Mouse (Mus musculus): ENCODE results near the gene Tox2. TPM values are rescaled to one million over a fixed set of nuclear protein-coding genes. Genes with fewer than 3 reads are reported as not detected.

The Tox2 gene
- total RNA-seq, 2 experiments from 2014 or later, result 0.20 TPM; not detected in 1

DNA sequence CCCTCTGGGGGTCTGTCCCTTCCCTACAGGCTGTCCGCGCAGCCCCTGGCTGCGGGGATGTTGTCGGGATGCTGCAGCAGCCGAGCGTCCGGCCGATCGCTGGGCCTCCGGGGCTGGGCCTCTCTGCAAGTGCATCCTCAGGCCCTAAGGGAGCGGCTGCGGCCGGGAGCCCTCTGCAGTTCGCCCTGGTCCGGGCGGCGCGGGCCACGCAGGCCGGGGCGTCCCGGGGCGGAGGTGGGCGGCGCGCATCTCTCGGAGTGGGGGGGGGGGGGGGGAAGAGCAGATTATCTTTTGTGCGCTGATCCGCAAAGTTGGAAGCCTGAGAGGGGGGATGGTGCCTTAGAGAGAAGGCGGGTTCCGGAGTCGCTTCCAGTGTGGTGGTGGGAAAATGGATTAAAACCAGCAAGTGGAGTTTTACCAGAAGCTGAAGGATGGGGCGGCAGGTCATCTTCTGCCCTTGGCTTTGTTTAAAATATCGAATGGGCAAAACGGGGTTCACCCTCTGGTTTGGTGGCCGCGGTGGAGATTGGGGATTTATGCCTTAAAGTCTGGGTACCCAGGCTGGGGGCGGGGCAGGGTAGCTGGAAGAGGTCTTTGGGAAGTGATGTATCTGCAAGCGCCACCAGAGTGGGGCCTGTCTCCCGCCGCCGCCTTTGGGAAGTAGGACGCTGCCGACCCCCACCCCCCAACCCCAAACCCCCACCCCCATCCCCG lies 1.8 kb downstream of the Tox2 start:
- DNase-seq, result no peak
- intact Hi-C loops (cut with DNase I), result loop anchor here (5.0 kb wide), 1 partner anchor 128 kb away; no protein-coding TSS in a partner anchor

GRCm38 (mm10) chr2:163205262-163205647 lies 2.3 kb downstream of the Tox2 start:
- intact Hi-C loops (cut with DNase I), result loop anchor here (5.0 kb wide), 1 partner anchor 127 kb away; no protein-coding TSS in a partner anchor
- no peak for DNase-seq

GRCm38 (mm10) chr2:163205737-163206490 lies 3.0 kb downstream of the Tox2 start:
- DNase-seq, result no peak
- intact Hi-C loops (cut with DNase I), result loop anchor here (5.0 kb wide), 1 partner anchor 126 kb away; no protein-coding TSS in a partner anchor

GRCm38 (mm10) chr2:163207315-163207714 lies 4.4 kb downstream of the Tox2 start:
- DNase-seq, result no peak
- intact Hi-C loops (cut with DNase I), result loop anchor here (5.0 kb wide), 1 partner anchor 125 kb away; no protein-coding TSS in a partner anchor

DNA sequence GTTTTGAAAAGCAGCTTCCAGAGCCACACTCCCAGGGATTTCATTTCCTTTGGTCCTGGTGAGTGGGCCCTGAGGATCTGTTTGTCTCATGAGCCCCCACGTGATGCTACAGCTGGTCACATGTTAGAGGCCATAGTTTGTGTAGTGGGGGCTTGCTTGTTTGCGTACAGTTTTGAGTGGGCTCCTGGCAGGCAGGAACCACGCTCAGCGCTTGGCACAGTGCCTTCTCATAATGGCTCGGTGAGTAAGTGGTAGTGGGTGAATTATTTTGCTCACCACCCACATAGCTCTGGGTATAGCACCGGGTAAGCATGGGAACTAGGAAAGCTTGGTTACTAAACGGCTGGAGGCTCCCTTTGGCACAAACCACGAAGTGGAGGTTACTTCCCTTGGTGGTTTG lies 6.2 kb downstream of the Tox2 start:
- DNase-seq, result no peak
- intact Hi-C loops (cut with DNase I), result loop anchor here (5.0 kb wide), 1 partner anchor 123 kb away; no protein-coding TSS in a partner anchor

DNA sequence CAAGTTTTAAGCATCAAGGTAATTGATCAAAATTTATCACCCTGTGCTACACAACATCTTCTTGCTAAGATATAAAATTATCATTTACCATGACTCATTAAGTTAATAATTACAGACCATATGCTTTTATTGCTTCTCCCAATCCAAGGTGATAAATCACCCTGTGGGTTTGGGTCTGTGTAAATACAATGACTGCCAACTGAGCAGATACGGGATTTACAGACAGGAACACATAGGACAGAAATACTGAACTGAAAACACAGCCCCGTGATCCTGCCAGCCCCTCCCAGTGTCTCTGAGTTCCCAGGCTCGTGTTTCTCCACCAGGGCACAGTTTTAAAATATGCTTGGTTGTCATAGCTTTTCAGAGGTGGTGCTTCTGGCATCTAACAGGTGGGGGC lies 10.2 kb downstream of the Tox2 start:
- intact Hi-C loops (cut with DNase I), result no loop called here
- no peak for DNase-seq

- intact Hi-C loops (cut with DNase I), result no loop called here
- no peak for DNase-seq
Observed at GRCm38 (mm10) chr2:163218095-163218494, 15.2 kb downstream of the Tox2 start.

DNA sequence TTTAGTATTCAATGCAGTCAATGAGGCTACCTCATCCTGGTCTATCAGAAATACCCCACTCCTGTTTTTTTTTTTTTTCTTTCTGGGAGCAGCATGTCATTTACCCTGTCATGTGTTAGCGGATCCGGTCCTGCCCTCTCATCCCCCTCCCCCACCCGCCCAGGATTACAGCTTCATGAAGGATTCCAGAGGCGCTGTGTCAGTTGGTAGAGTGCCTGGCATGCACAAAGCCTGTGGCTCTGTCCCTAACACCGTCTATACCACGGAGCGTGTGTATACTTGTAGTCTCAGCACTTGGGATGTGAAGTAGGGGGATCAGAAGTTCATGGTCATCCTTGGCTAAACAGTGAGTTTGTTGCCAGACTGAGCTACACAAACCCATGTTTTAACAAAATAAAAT lies 15.6 kb downstream of the Tox2 start:
- intact Hi-C loops (cut with DNase I), result no loop called here

GRCm38 (mm10) chr2:163219447-163219846 lies 16.5 kb downstream of the Tox2 start:
- intact Hi-C loops (cut with DNase I), result no loop called here
- no peak for DNase-seq

More for the DNA sequence above, 15.6 kb downstream of the Tox2 start:
- no peak for DNase-seq

DNA sequence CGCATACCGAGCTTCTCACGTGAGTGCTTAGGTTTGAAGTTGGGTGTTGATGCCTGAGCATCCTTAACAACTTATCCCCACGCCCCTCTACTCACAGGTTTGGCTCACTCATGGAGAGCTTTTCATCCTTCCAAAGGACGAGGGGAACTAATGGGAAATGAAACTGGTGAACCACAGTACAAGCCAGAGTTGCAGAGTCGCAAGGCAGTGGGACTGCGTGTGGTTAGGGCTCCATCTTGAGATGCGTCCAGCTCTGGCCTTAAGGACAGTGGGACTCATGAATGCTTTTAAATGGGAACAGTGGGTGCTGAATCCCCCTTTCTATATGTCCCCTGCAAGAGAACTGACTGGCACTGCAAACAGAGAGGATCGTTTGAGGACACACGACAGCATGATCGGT lies 17.8 kb downstream of the Tox2 start:
- intact Hi-C loops (cut with DNase I), result no loop called here
- DNase-seq, result no peak

DNA sequence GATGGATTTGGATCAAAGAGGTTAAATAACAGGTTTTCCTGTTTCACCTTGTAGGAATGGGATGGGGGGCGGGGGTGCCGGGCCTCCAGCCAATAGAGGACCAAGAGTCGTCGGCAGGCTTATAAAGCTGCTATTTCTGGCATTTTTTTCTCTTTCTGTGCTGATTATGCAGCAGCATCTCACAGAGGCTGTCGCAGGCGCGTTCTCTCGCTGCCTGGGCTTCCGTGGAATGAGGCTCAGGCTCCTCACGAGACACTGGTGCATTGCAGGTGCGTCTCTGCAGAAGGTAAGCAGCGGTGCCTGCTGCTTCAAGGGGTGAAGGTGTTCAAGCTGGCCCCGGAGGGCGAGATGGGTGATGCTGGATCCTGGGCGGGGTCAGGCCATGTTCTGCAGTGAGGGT lies 22.4 kb downstream of the Tox2 start:
- intact Hi-C loops (cut with DNase I), result no loop called here

GRCm38 (mm10) chr2:163229050-163229449 lies 26.1 kb downstream of the Tox2 start:
- DNase-seq, result no peak
- intact Hi-C loops (cut with DNase I), result no loop called here

More for the DNA sequence above, 22.4 kb downstream of the Tox2 start:
- DNase-seq, result no peak

- intact Hi-C loops (cut with DNase I), result no loop called here
Observed at GRCm38 (mm10) chr2:163231781-163232534, 29.0 kb downstream of the Tox2 start.

GRCm38 (mm10) chr2:163233666-163234065 lies 30.7 kb downstream of the Tox2 start:
- no peak for DNase-seq
- intact Hi-C loops (cut with DNase I), result no loop called here

More at GRCm38 (mm10) chr2:163231781-163232534, 29.0 kb downstream of the Tox2 start:
- DNase-seq, result no peak

- DNase-seq, result no peak
- intact Hi-C loops (cut with DNase I), result no loop called here
Observed at GRCm38 (mm10) chr2:163236057-163236456, 33.1 kb downstream of the Tox2 start.

DNA sequence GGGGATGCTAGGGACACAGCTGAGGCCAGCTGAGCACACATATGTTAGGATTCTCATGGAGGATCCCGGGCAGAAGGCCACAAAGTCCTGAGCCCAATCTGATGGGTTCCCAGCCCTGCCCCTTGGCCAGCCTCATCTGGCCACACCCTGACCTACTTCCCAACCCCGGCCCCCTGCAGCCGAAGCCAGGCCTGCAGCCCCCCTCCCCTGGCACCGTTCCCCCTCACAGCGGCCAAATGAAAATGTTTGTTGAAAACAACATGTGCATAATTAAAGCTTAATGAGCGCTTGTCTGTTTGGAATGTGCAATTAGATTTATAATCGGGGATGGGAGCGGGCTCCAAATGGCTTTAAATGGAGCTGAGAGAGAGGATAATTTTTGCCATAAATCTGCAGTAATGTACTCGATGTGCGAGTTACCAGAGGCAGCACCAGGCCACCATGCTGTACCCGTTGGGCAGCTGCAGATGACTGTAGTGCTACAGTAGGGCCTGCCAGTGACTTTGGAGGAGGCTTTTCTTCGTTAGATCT lies 35.1 kb downstream of the Tox2 start:
- DNase-seq, result no peak

DNA sequence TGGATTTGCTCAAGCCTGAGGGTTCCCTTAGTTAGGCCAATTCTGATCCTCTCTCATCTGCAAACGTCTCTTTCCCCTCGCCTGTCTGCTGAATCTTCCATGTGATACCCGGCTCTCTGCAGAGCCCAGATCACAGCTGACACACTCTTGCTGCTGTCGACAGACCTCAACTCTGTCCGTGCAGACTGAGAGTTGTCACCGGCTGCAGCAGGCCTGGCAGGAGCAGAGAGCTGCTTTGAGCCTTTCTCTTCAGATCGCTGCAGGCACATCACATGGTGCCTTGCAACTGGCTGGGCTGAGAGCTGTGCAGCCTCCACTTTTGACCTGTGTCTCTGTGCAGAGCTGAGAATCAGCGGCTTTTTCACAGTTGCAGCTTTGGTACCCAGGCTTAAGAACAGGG lies 37.0 kb downstream of the Tox2 start:
- intact Hi-C loops (cut with DNase I), result no loop called here

More for the DNA sequence above, 35.1 kb downstream of the Tox2 start:
- intact Hi-C loops (cut with DNase I), result no loop called here

GRCm38 (mm10) chr2:163241867-163242266 lies 38.9 kb downstream of the Tox2 start:
- DNase-seq, result no peak
- intact Hi-C loops (cut with DNase I), result no loop called here

More for the DNA sequence above, 37.0 kb downstream of the Tox2 start:
- DNase-seq, result no peak

GRCm38 (mm10) chr2:163243917-163244852 lies 41.3 kb downstream of the Tox2 start:
- intact Hi-C loops (cut with DNase I), result no loop called here
- no peak for DNase-seq

All from gastrocnemius, postnatal 36 days (tissue).